Mouse (Mus musculus) stomach, postnatal 0 days (tissue): ENCODE measurements around the gene Kif22. TPM values are rescaled to one million over a fixed set of nuclear protein-coding genes. Genes with fewer than 3 reads are reported as not detected.

Source experiments
- ATAC-seq: fragments of 200-750 bp; cut with Nextera tagmentation; 2 replicates; pipeline ENCODE4 v1.8.0; 2017; ENCODE audit not compliant: low FRiP score, low TSS enrichment
- DNase-seq: peaks from one replicate; pipeline ENCODE4 v3.0.0-alpha.2; 2016; ENCODE audit warnings: low spot score
- H3K27ac ChIP-seq: fragments of 300-500 bp; sonication (generic); replicated peaks from 2 replicates; pipeline ENCODE4 v1.5.1; 2014; ENCODE audit warnings: mild to moderate bottlenecking, control low read depth
- H3K27me3 ChIP-seq: fragments of 300-500 bp; sonication (generic); 2 replicates; pipeline ENCODE4 v1.6.1; 2014; ENCODE audit warnings: low read length; ENCODE audit not compliant: control insufficient read depth, insufficient read depth
- H3K36me3 ChIP-seq: fragments of 300-500 bp; sonication (generic); 2 replicates; pipeline ENCODE4 v1.6.1; 2014; ENCODE audit warnings: low read length, mixed read lengths; ENCODE audit not compliant: control insufficient read depth, insufficient read depth
- H3K4me1 ChIP-seq: fragments of 300-500 bp; sonication (generic); replicated peaks from 2 replicates; pipeline ENCODE4 v1.6.1; 2014; ENCODE audit warnings: antibody characterized with exemption; ENCODE audit not compliant: control insufficient read depth, insufficient read depth
- H3K4me2 ChIP-seq: fragments of 300-500 bp; sonication (generic); replicated peaks from 2 replicates; pipeline ENCODE4 v1.6.1; 2014; ENCODE audit warnings: low read depth, mild to moderate bottlenecking, control low read depth, moderate library complexity
- H3K4me3 ChIP-seq: fragments of 300-500 bp; sonication (generic); 2 replicates; pipeline ENCODE4 v1.5.1; 2014; ENCODE audit warnings: low read depth, low read length, control low read depth
- H3K9ac ChIP-seq: fragments of 300-500 bp; sonication (generic); 2 replicates; pipeline ENCODE4 v1.6.1; 2014; ENCODE audit warnings: mild to moderate bottlenecking, low read length, control low read depth, mixed read lengths
- H3K9me3 ChIP-seq: fragments of 300-500 bp; sonication (generic); 2 replicates; pipeline ENCODE4 v1.6.1; 2016; ENCODE audit warnings: low read length; ENCODE audit not compliant: control insufficient read depth
- CTCF ChIP-seq: IDR thresholded peaks from 2 replicates; pipeline ENCODE4 v1.5.1; 2016; ENCODE audit warnings: antibody characterized with exemption, low read depth, mild to moderate bottlenecking, moderate library complexity
- EP300 ChIP-seq: optimal IDR thresholded peaks from 2 replicates; pipeline ENCODE3; 2016; ENCODE audit warnings: antibody characterized with exemption
- WGBS: fragments of 180-500 bp; shearing (Covaris S2); extraction: QIAGEN DNeasy Blood & Tissue Kit; methylation state at CpG from one replicate; pipeline ENCODE4 v1.1.7; 2014; 5-methylcytosine and 5-hydroxymethylcytosine counted together
- polyA plus RNA-seq: library from polyadenylated mRNA; unstranded; fragments of >200 nt; fragmentation: Nextera tagmentation; extraction: Ambion mirVana; gene quantifications from 2 replicates; pipeline ENCODE4 v1.2.1, GENCODE M21; 2015

Gene Kif22
- polyA plus RNA-seq, 1 experiment from 2014 or later: 24.4 TPM

GRCm38 (mm10) chr7:127016081-127016480, 26.2 kb downstream of the Kif22 start:
- under 1% methylated on average over 10 of the region's 10 CpGs for WGBS
- Histone ChIP-seq H3K4me2 (peak overlapping the region; percentile 94), H3K36me3 (no peaks in the 10 kb centered on the region), H3K4me1 (peaks cover 4% of the 10 kb centered on the region; the same call in 1 of the 2 replicates), H3K4me3 (peak overlapping the region; percentile 66), H3K9ac (peak overlapping the region; percentile 74), H3K27me3 (no peaks in the 10 kb centered on the region), H3K27ac (peak overlapping the region; percentile 96), H3K9me3 (no peaks in the 10 kb centered on the region)
- no peak for TF ChIP-seq EP300
- no peak for TF ChIP-seq CTCF
- ATAC-seq (peak; percentile 0; the same call in 1 of the 2 replicates), DNase-seq (peak; percentile 52)

DNA sequence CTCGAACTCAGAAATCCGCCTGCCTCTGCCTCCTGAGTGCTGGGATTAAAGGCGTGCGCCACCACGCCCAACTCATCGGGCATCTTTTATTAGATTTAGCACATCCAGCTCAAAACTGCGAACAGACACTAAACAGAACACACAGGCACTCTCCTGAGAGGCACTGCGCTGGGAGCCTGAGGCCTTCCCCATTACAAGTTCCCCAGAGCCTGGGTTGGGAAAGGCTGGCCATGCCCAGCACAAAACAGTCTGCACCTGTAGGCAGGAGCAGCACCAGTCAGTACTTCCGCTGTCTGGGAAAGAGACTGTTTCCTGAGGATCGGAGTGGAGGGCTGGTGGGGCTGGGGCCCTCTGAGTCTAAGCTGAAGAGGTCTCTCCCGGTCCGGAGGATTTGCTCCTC, 27.3 kb downstream of the Kif22 start:
- DNase-seq: no peak
- WGBS: 88% methylated on average over 12 of the region's 12 CpGs
- H3K4me2 ChIP-seq: no peak overlapping the region

DNA sequence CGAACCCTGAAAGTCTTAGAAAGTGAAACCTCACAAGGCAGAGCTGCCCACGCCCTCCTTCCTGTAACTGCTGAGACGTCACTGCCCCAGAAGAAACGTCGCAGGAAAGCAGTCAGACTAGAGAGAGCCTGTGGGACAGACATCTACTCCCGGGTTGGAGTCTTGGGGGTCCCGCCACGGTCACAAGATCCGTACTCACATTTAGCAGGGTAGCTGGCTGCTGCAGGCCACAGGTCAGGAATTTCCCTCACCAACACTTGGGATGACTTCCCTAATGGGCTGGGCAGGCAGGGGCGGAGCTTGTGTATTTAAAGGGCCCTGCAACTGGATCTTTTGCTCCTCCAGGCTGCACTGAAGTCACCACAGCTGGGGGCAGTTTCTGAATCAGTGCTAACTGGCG, 28.0 kb downstream of the Kif22 start, which contains the start of gene Mvp:
Mvp (minus strand) TSS at position 302 of the 400 bp plus-strand sequence.
- peak within 1 kb of the TSS; percentile 67 for H3K9ac ChIP-seq
- no peaks in the 10 kb centered on the region for H3K36me3 ChIP-seq
- 16% methylated on average over 11 of the region's 11 CpGs for WGBS
- no peaks in the 10 kb centered on the region for H3K27me3 ChIP-seq
- peak within 1 kb of the TSS; percentile 55 for H3K4me3 ChIP-seq
- H3K27ac ChIP-seq: peak within 1 kb of the TSS; percentile 69
- peak within 1 kb of the TSS; percentile 64 for H3K4me2 ChIP-seq
- H3K9me3 ChIP-seq: no peaks in the 10 kb centered on the region
- ATAC-seq (0 out of 2 replicates have a peak, but pooled peaks have one; percentile 28), DNase-seq (peak; percentile 81)
- H3K4me1 ChIP-seq: peaks cover 4% of the 10 kb centered on the region; the same call in 1 of the 2 replicates
- TF ChIP-seq EP300 (no peak), CTCF (no peak)

More for the DNA sequence above, 27.3 kb downstream of the Kif22 start:
- Histone ChIP-seq H3K27ac (0 out of 2 replicates have a peak overlapping the region, but pooled peaks have one; percentile 24), H3K36me3 (no peaks in the 10 kb centered on the region), H3K9ac (no peak overlapping the region), H3K4me1 (peaks cover 4% of the 10 kb centered on the region; the same call in 1 of the 2 replicates), H3K9me3 (no peaks in the 10 kb centered on the region), H3K4me3 (no peak overlapping the region), H3K27me3 (no peaks in the 10 kb centered on the region)
- TF ChIP-seq EP300 (no peak), CTCF (no peak)
- no peak for ATAC-seq

DNA sequence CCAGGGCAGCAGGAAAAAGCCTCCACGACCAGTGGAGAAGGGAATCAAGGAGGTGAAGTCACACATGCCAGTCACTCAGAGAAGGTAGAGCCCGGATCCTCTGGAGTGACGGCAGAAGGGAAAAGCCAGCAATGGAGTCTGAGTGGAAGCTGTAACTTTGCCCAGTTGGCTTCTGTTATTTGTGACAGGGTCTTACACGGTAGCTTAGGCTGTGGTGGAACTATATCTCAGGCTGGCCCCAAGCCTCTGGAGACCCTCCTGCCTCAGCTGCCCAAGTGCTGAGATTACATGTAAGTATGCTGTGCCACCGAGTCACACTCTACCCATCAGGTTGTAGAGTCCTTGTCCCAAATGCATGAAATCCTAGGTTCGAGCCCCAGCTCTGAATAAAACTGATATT, 28.9 kb downstream of the Kif22 start:
- 90% methylated on average over 6 of the region's 6 CpGs for WGBS
- no peak for DNase-seq
- ATAC-seq: no peak
- no peaks in the 10 kb centered on the region for H3K36me3 ChIP-seq
- no peaks in the 10 kb centered on the region for H3K27me3 ChIP-seq
- H3K4me3 ChIP-seq: peak overlapping the region; percentile 55
- peak overlapping the region; percentile 35; the same call in 1 of the 2 replicates for H3K27ac ChIP-seq
- no peaks in the 10 kb centered on the region for H3K9me3 ChIP-seq
- H3K4me2 ChIP-seq: peak overlapping the region; percentile 64
- no peak overlapping the region for H3K9ac ChIP-seq
- TF ChIP-seq CTCF (no peak), EP300 (no peak)
- 0 out of 2 replicates have a peak, but pooled peaks cover 7% of the 10 kb centered on the region for H3K4me1 ChIP-seq

DNA sequence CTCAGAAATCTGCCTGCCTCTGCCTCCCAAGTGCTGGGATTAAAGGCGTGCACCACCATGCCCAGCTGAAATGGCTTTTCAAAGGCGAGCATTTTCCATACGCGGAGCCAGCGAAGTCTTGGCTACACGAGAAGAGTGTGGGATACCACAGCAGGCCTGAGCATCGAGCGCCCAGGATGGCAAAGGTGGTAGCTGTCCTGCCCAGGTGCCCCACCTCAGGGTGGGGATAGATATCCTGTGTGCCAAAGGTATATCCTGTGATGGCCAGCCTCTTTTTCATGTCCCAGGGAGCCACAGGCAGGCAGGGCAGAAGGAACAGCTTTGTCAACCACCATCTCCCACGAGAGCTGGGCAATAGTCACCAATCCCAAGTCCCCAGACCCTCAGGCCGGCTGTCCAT, 29.4 kb downstream of the Kif22 start:
- H3K27ac ChIP-seq: peak overlapping the region; percentile 35; the same call in 1 of the 2 replicates
- TF ChIP-seq EP300 (no peak), CTCF (no peak)
- ATAC-seq (no peak), DNase-seq (no peak)
- H3K4me2 ChIP-seq: no peak overlapping the region
- H3K4me1 ChIP-seq: 0 out of 2 replicates have a peak, but pooled peaks cover 10% of the 10 kb centered on the region
- no peaks in the 10 kb centered on the region for H3K9me3 ChIP-seq
- no peak overlapping the region for H3K4me3 ChIP-seq
- no peaks in the 10 kb centered on the region for H3K27me3 ChIP-seq
- 93% methylated on average over 10 of the region's 10 CpGs for WGBS
- no peaks in the 10 kb centered on the region for H3K36me3 ChIP-seq
- no peak overlapping the region for H3K9ac ChIP-seq

DNA sequence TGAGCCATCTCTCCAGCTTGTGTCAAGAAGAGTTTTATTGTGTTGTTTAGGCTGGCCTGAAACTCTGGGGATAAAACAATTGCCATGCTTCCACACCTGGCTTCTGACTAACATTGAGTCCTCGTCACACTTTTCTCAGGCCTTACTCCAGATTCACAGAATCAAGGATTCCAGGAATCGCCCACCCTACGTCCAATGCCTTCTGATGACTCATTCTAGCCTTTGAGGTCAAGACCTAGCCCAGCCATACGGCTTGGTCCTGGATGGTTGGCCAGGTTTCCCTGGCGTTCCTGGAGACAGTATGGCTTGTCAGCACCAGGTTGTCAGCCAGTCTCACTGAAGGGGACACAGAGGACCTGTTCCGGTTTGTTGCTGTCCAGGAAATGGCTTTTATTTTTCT, 29.9 kb downstream of the Kif22 start:
- 69% methylated on average over 6 of the region's 6 CpGs for WGBS
- Histone ChIP-seq H3K27me3 (no peaks in the 10 kb centered on the region), H3K4me2 (no peak overlapping the region), H3K9ac (no peak overlapping the region), H3K4me1 (0 out of 2 replicates have a peak, but pooled peaks cover 10% of the 10 kb centered on the region), H3K4me3 (no peak overlapping the region), H3K27ac (no peak overlapping the region), H3K9me3 (no peaks in the 10 kb centered on the region), H3K36me3 (no peaks in the 10 kb centered on the region)
- DNase-seq: no peak
- ATAC-seq: no peak
- TF ChIP-seq CTCF (no peak), EP300 (no peak)
